ENCODE assay signal across 12 mouse cellular contexts in the genomic region with DNA sequence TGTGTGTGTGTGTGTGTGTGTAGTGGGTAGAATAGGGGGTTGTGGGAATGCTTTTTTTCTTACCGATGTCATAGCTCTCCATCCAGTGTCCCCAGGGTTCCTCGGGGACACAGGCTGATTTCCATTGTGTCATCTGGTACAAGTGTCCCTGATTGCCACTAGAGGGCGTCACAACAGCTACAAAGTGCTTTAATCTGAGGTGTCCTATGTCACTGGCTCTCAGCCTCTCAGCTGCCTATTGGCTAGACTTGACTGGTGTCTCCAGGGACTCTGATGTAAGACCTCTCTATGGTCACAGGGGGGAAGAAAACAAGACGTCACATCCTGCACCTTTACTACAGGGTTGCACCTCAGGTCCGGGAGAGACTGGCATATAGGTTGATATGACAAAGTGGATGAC.
DNase-seq lines count a peak whose midpoint lies in the region; ATAC-seq and TF ChIP-seq lines count a peak whose summit lies in the region.
"Had no signal": no experiment of that assay in that cellular context is flagged by ENCODE, and none has a peak within 500 bp of the region (broad histone marks: within the 10 kb centered on the region; RNA-seq: fewer than 3 reads in every experiment).

No protein-coding gene starts in this region.

- no peak overlapping the region for H3K27ac ChIP-seq in liver, embryonic 14.5 days
- no peak overlapping the region for H3K27ac ChIP-seq in limb, embryonic 10.5 days
- H3K27ac ChIP-seq: hindbrain, embryonic 10.5 days; limb, embryonic 13.5 days had no signal

- no peaks in the 10 kb centered on the region for H3K9me3 ChIP-seq in liver, embryonic 14.5 days (ENCODE audit: control insufficient read depth, low read length)
- no peaks in the 10 kb centered on the region for H3K9me3 ChIP-seq in limb, embryonic 10.5 days (replicated peaks)
- H3K9me3 ChIP-seq: hindbrain, embryonic 10.5 days; limb, embryonic 13.5 days had no signal

- ATAC-seq in liver, embryonic 14.5 days (ENCODE audit: insufficient read depth), result no peak

- H3K27me3 ChIP-seq in liver, embryonic 14.5 days (ENCODE audit: control insufficient read depth, insufficient read depth, low read length), result no peaks in the 10 kb centered on the region
- H3K27me3 ChIP-seq in limb, embryonic 10.5 days (ENCODE audit: low read depth, poor library complexity, severe bottlenecking), result no peaks in the 10 kb centered on the region
- H3K27me3 ChIP-seq: limb, embryonic 13.5 days had no signal

- 43% methylated on average over 5 of the region's 5 CpGs for WGBS in liver, embryonic 14.5 days (ENCODE audit: insufficient replicate concordance)
- 61% methylated on average over 5 of the region's 5 CpGs for WGBS in limb, embryonic 10.5 days

- H3K36me3 ChIP-seq in liver, embryonic 14.5 days (replicated peaks; ENCODE audit: control insufficient read depth, insufficient read depth, low read depth), result no peaks in the 10 kb centered on the region
- no peaks in the 10 kb centered on the region for H3K36me3 ChIP-seq in limb, embryonic 10.5 days
- H3K36me3 ChIP-seq: hindbrain, embryonic 10.5 days; limb, embryonic 13.5 days had no signal

- H3K4me1 ChIP-seq in liver, embryonic 14.5 days (replicated peaks; ENCODE audit: control insufficient read depth in 2 of 2, insufficient read depth in 2 of 2, low read length in 1 of 2), result peaks cover 0 to 5% of the 10 kb centered on the region in 2 experiments; a peak in 2 of 4 replicates
- peaks cover 6% of the 10 kb centered on the region for H3K4me1 ChIP-seq in limb, embryonic 10.5 days
- H3K4me1 ChIP-seq: limb, embryonic 13.5 days had no signal

- peak; percentile 14 for DNase-seq in adrenal gland, postnatal 10 days
- no peak for DNase-seq in adrenal gland, postnatal 4 days (ENCODE audit: low spot score in 2 of 2)
- DNase-seq in liver, embryonic 14.5 days (ENCODE audit: low read depth in 3 of 3, low spot score in 3 of 3), result no peak
- no peak for DNase-seq in liver
- peak; percentile 2 for DNase-seq in c-Kit-positive CD71-positive TER-119-negative erythroid progenitor cells, embryonic 14.5 days (ENCODE audit: low read depth)
- peak; percentile 61 for DNase-seq in retina, postnatal 1 day
- no peak for DNase-seq in urinary bladder, adult 18-20 months (ENCODE audit: low spot score in 2 of 2)
- DNase-seq in limb, embryonic 10.5 days (ENCODE audit: low spot score), result no peak

- no peak overlapping the region for H3K4me2 ChIP-seq in liver, embryonic 14.5 days (ENCODE audit: low read depth)
- H3K4me2 ChIP-seq: limb, embryonic 13.5 days had no signal

- H3K9ac ChIP-seq in liver, embryonic 14.5 days (replicated peaks), result no peak overlapping the region
- H3K9ac ChIP-seq: limb, embryonic 13.5 days had no signal

- TF ChIP-seq EP300 in liver, embryonic 14.5 days (IDR thresholded peaks at IDR 0.05; ENCODE audit: low read depth), result no peak

- H3K4me3 ChIP-seq in liver, embryonic 14.5 days (ENCODE audit: insufficient read depth in 1 of 2, low read depth in 2 of 2, low read length in 2 of 2), result no peak overlapping the region
- H3K4me3 ChIP-seq in limb, embryonic 10.5 days, result no peak overlapping the region
- H3K4me3 ChIP-seq: erythroblast, embryonic 14.5 days; hindbrain, embryonic 10.5 days; limb, embryonic 13.5 days; myocyte had no signal

- TF ChIP-seq CTCF in liver, embryonic 14.5 days (IDR thresholded peaks at IDR 0.05; ENCODE audit: low read depth), result peak; percentile 60

Comparison
In these comparisons a context has a peak if more than half of its experiments do, and no peak if none do; other contexts are left out.
1. DNase-seq: peak in adrenal gland, postnatal 10 days (single experiment), c-Kit-positive CD71-positive TER-119-negative erythroid progenitor cells, embryonic 14.5 days (single experiment) and retina, postnatal 1 day (single experiment); none in adrenal gland, postnatal 4 days (0 of 2), liver, embryonic 14.5 days (0 of 3), liver (single experiment), urinary bladder, adult 18-20 months (0 of 2) and limb, embryonic 10.5 days (single experiment).